Mouse (Mus musculus) colon, adult 2 months (tissue): ENCODE results near the gene F2r. TPM values are rescaled to one million over a fixed set of nuclear protein-coding genes. Genes with fewer than 3 reads are reported as not detected.

Experiments
- polyA plus RNA-seq: library from polyadenylated mRNA; depleted of rRNA; stranded (reverse); fragments of >200 nt; gene quantifications from 2 replicates; pipeline ENCODE4 v1.2.3, GENCODE M21; 2012; rRNA removed

Gene F2r
- 21.1 and 24.2 TPM in 2 replicates for polyA plus RNA-seq

GRCm38 (mm10) chr13:95618309-95618712 lies at the start of gene F2r:
Gene F2r (minus strand): TSS chr13:95618487.

Other genes starting within 250 kb of the F2r start
- gene Aggf1, start 243.1 kb downstream of the F2r start, polyA plus RNA-seq, result 19.6 and 21.0 TPM in 2 replicates
- gene Crhbp, start 173.6 kb downstream of the F2r start, polyA plus RNA-seq, result 0.06 TPM in 1 of 2 replicates, not detected in the other
- 0.64 TPM in 1 of 2 replicates, not detected in the other for gene S100z, start 139.8 kb downstream of the F2r start, polyA plus RNA-seq
- 46.8 and 48.4 TPM in 2 replicates for gene F2rl1, start 93.3 kb downstream of the F2r start, polyA plus RNA-seq
- gene F2rl2, start 78.4 kb upstream of the F2r start, polyA plus RNA-seq, result 0.27 and 0.63 TPM in 2 replicates